Mouse (Mus musculus): ENCODE measurements at regions not wholly inside any gene's neighbourhood (a gene's known extent, or its start where the extent isn't known, plus 50 kb on each side); places are given as distances from the start of the nearest gene placed in this dataset.

DNA sequence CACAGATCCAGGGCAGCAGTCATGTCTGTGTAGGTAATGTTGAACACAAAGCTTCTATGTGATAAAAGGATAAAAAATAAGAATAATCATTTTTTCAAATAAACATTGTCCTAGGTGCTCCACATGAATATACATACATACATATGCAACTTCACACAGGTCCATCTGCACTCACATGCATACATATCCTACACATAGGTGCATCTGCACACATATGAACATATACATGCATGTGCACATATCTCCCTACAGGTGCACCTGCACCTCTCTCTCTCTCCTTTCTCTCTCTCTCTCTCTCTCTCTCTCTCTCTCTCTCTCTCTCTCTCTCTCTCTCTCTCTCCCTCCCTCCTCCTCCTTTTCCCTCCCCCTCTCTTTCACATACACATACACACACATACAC lies 509.9 kb downstream of the Fat4 start:
- TF ChIP-seq E2F4 (IDR thresholded peaks at IDR 0.05; ENCODE audit: insufficient read depth): no peak
- no peak for TF ChIP-seq MYOD1 (IDR thresholded peaks at IDR 0.05; ENCODE audit: control insufficient read depth in 1 of 3, insufficient read length in 2 of 3, low read depth in 2 of 3)
- TF ChIP-seq TCF12 (IDR thresholded peaks at IDR 0.05; ENCODE audit: insufficient read depth, poor library complexity, severe bottlenecking): no peak
- no peak for TF ChIP-seq POLR2AphosphoS2 (IDR thresholded peaks at IDR 0.05; ENCODE audit: insufficient read length, low read depth)
- no peak for TF ChIP-seq CEBPB (IDR thresholded peaks at IDR 0.05; ENCODE audit: insufficient read depth, poor library complexity, severe bottlenecking)
- no peak overlapping the region for H3K4me2 ChIP-seq (ENCODE audit: low read depth)
- H3K36me3 ChIP-seq (ENCODE audit: control insufficient read depth, insufficient read depth): no peaks in the 10 kb centered on the region
- no peak overlapping the region for H3ac ChIP-seq (ENCODE audit: control insufficient read depth, insufficient read length)
- no peaks in the 10 kb centered on the region for H3K27me3 ChIP-seq (ENCODE audit: control insufficient read depth, insufficient read depth, insufficient read length)
- H3K4me3 ChIP-seq: no peak overlapping the region
- H3K79me2 ChIP-seq (ENCODE audit: control insufficient read depth, insufficient read depth): no peaks in the 10 kb centered on the region

DNA sequence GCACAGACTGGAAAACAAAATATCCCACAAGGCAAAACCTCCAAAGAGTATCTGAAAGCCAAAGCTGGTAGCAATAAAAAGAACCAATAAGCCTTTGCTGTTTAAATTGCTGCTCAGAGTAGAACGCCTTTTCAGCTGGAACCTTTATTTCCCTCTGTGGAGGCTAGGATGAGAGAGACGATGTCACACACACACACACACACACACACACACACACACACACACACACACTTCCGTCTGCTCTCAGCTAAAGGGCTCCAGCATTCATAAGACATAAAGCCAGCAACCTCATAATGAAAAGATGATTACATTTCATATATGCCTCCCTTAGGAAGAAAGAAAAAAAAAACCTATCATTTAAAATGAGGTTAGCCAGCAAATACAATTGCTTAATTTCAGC lies 510.5 kb downstream of the Fat4 start:
- no peaks in the 10 kb centered on the region for H3K79me2 ChIP-seq (ENCODE audit: control insufficient read depth, insufficient read depth)
- TF ChIP-seq SRF (IDR thresholded peaks at IDR 0.05; ENCODE audit: control insufficient read depth, insufficient read length, low read depth) (no peak), POLR2A (IDR thresholded peaks at IDR 0.05; ENCODE audit: insufficient read length, low read depth) (no peak), MYOG (IDR thresholded peaks at IDR 0.05; ENCODE audit: control insufficient read depth in 1 of 3, insufficient read depth in 1 of 3, insufficient read length in 2 of 3, low read depth in 2 of 3) (no peak), TCF3 (IDR thresholded peaks at IDR 0.05; ENCODE audit: insufficient read length, low read depth) (no peak), CEBPB (IDR thresholded peaks at IDR 0.05; ENCODE audit: insufficient read depth, poor library complexity, severe bottlenecking) (no peak), E2F4 (IDR thresholded peaks at IDR 0.05; ENCODE audit: insufficient read depth) (no peak), USF1 (IDR thresholded peaks at IDR 0.05; ENCODE audit: low read depth) (no peak), TCF12 (IDR thresholded peaks at IDR 0.05; ENCODE audit: insufficient read depth, poor library complexity, severe bottlenecking) (no peak), MAX (IDR thresholded peaks at IDR 0.05; ENCODE audit: low read depth) (no peak), POLR2AphosphoS2 (IDR thresholded peaks at IDR 0.05; ENCODE audit: insufficient read length, low read depth) (no peak), MYOD1 (IDR thresholded peaks at IDR 0.05; ENCODE audit: control insufficient read depth in 1 of 3, insufficient read length in 2 of 3, low read depth in 2 of 3) (no peak), REST (IDR thresholded peaks at IDR 0.05; ENCODE audit: insufficient read depth, insufficient read length) (no peak)
- H3K4me3 ChIP-seq: no peak overlapping the region
- H3ac ChIP-seq (ENCODE audit: control insufficient read depth, insufficient read length): no peak overlapping the region
- no peaks in the 10 kb centered on the region for H3K36me3 ChIP-seq (ENCODE audit: control insufficient read depth, insufficient read depth)
- no peaks in the 10 kb centered on the region for H3K27me3 ChIP-seq (ENCODE audit: control insufficient read depth, insufficient read depth, insufficient read length)
- no peak overlapping the region for H3K4me2 ChIP-seq (ENCODE audit: low read depth)

DNA sequence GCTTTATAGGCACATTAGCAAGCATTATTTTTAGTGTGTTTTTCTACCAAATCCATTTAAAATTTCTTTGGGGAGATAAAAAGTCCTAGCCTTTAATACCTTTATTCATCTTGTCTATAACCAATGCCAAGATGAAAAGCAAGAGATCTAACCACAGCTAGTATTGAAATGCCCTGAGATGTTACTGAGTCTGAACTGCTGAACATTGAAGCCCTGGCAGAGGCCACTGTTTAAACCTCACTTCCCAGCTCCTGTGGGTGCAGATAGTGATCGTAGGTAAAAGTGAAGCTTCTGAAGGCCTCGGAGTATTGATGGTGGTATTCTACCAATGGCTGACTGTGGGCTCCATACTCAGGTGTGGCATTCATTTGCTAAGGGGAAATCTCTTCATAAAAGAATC lies 510.9 kb downstream of the Fat4 start:
- Histone ChIP-seq H3ac (ENCODE audit: control insufficient read depth, insufficient read length) (no peak overlapping the region), H3K4me3 (no peak overlapping the region), H3K79me2 (ENCODE audit: control insufficient read depth, insufficient read depth) (no peaks in the 10 kb centered on the region), H3K36me3 (ENCODE audit: control insufficient read depth, insufficient read depth) (no peaks in the 10 kb centered on the region), H3K4me2 (ENCODE audit: low read depth) (no peak overlapping the region), H3K27me3 (ENCODE audit: control insufficient read depth, insufficient read depth, insufficient read length) (no peaks in the 10 kb centered on the region)
- no peak for TF ChIP-seq TCF12 (IDR thresholded peaks at IDR 0.05; ENCODE audit: insufficient read depth, poor library complexity, severe bottlenecking)
- no peak for TF ChIP-seq E2F4 (IDR thresholded peaks at IDR 0.05; ENCODE audit: insufficient read depth)
- no peak for TF ChIP-seq POLR2AphosphoS2 (IDR thresholded peaks at IDR 0.05; ENCODE audit: insufficient read length, low read depth)

DNA sequence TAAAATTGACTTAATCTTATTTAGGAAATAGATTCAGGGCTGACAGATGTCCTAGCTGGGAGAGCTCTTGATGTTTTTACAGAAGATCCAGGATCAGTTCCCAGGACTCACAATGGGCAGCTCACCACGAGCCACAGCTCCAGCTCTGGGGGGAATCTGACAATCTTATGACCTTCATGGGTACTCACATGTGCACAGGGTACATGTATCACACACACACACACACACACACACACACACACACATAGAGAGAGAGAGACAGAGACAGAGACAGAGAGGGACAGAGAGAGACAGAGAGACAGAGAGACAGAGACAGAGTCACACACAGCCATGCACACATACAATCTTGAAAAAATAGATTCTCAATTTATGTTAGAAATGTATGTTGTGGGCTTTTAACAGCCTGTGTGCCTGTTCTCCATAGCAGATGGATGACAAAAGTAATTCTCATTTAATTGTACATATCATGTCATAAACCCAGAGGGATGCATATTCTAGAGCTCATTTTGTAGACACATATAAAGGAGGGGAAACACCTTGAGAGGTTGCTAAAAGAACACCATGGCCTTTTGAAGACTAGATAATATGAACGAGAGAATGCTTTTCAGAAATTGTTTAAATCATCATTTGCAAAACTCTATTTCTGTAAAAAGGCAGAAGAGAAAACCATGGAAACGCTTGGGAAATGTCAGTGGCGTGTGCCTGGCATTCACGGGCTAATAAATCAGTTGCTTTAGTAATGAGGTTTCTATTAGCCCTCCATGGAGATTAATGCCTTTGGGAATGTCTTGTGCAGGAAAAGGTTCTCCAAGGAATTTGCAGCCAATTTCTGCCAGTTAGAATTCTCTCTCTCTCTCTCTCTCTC lies 538.3 kb downstream of the Fat4 start:
- Histone ChIP-seq H3K79me2 (ENCODE audit: control insufficient read depth, insufficient read depth) (no peaks in the 10 kb centered on the region), H3K27me3 (ENCODE audit: control insufficient read depth, insufficient read depth, insufficient read length) (no peaks in the 10 kb centered on the region), H3ac (ENCODE audit: control insufficient read depth, insufficient read length) (no peak overlapping the region), H3K4me3 (no peak overlapping the region), H3K4me2 (ENCODE audit: low read depth) (no peak overlapping the region), H3K36me3 (ENCODE audit: control insufficient read depth, insufficient read depth) (no peaks in the 10 kb centered on the region)
- TF ChIP-seq POLR2A (IDR thresholded peaks at IDR 0.05; ENCODE audit: insufficient read length, low read depth): no peak

DNA sequence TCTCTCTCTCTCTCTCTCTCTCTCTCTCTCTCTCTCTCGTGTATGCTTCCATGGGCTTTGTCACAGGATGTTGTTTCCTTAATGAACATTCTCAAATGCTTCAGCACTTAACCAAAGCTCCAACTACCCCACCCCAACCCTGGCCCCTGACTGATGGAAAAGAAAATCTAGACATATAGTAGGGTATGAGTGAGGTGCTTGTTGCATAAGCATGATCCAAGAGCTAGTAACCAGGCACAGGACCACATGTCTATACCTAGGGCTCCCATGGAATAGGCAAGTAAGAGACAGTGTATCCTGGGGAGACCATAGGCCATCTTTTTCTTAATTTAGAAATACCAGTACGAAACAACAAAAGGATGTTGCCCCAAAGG lies 538.9 kb downstream of the Fat4 start:
- TF ChIP-seq REST (IDR thresholded peaks at IDR 0.05; ENCODE audit: insufficient read depth, insufficient read length) (no peak), POLR2A (IDR thresholded peaks at IDR 0.05; ENCODE audit: insufficient read length, low read depth) (no peak)

DNA sequence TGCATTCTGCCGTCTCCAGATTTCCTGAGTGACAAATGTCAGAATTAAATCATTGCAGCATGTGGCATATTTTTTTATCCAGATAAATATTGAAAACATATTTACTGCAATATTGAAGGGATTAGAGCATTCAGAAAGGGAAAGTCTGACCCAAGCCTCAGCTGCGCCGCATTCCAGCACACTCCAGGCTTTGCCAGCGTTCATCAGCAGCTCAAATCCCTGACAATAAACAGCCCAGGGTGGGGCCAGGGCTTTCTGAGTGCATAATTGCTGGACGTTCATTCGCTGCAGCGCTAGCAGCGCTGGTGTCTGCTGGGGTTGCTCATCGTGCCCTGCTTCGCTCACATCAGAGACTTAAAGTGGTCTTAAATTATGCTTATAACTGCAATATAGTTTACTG lies 556.6 kb downstream of the Fat4 start:
- H3ac ChIP-seq (ENCODE audit: control insufficient read depth, insufficient read length): no peak overlapping the region
- H3K79me2 ChIP-seq (ENCODE audit: control insufficient read depth, insufficient read depth): no peaks in the 10 kb centered on the region
- H3K4me2 ChIP-seq (ENCODE audit: low read depth): no peak overlapping the region
- TF ChIP-seq SRF (IDR thresholded peaks at IDR 0.05; ENCODE audit: control insufficient read depth, insufficient read length, low read depth): no peak
- H3K4me3 ChIP-seq: no peak overlapping the region
- no peaks in the 10 kb centered on the region for H3K27me3 ChIP-seq (ENCODE audit: control insufficient read depth, insufficient read depth, insufficient read length)
- H3K36me3 ChIP-seq (ENCODE audit: control insufficient read depth, insufficient read depth): no peaks in the 10 kb centered on the region

More for the DNA sequence above, 538.9 kb downstream of the Fat4 start:
- Histone ChIP-seq H3K27me3 (ENCODE audit: control insufficient read depth, insufficient read depth, insufficient read length) (no peaks in the 10 kb centered on the region), H3ac (ENCODE audit: control insufficient read depth, insufficient read length) (no peak overlapping the region), H3K4me2 (ENCODE audit: low read depth) (no peak overlapping the region), H3K4me3 (no peak overlapping the region), H3K36me3 (ENCODE audit: control insufficient read depth, insufficient read depth) (no peaks in the 10 kb centered on the region), H3K79me2 (ENCODE audit: control insufficient read depth, insufficient read depth) (no peaks in the 10 kb centered on the region)

Data from myocyte (in vitro differentiated cells).